Mouse (Mus musculus) lung, adult 10 weeks (tissue): Measurements from ENCODE around the gene Fgf4. TPM values are rescaled to one million over a fixed set of nuclear protein-coding genes. Genes with fewer than 3 reads are reported as not detected.

Source experiments
- polyA plus RNA-seq: library from polyadenylated mRNA; stranded (reverse); fragments of 350-450 nt; fragmentation: Illumina TruSeq; extraction: RNeasy Lipid Tissue Mini Kit (QIAGEN cat#74804); gene quantifications from one replicate; pipeline ENCODE4 v1.2.3, GENCODE M21; 2014; ENCODE audit warnings: low read depth, low replicate concordance; ENCODE audit not compliant: insufficient read depth

Fgf4 gene
- not detected for polyA plus RNA-seq

DNA sequence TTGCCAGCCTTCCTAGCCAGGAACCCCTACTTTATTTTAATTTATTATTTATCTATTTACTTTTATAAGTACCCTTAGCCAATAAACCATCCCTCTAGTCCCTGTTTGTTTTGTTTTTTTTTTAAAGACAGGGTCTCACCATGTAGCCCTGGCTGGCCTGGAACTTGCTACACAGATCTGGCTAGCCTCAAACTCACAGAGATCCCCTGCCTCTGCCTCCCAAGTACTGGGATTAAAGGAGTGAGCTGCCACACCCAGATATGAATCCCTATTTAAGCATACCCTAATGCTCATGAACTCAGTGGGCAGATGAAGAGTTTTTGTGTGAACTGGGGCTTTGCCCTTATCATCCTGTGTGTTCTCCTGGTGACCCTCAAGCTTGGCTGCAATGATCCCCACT lies at the start of gene Fgf4:
Gene Fgf4, plus strand, starts transcription at position 301 of the 400 bp plus-strand sequence.

DNA sequence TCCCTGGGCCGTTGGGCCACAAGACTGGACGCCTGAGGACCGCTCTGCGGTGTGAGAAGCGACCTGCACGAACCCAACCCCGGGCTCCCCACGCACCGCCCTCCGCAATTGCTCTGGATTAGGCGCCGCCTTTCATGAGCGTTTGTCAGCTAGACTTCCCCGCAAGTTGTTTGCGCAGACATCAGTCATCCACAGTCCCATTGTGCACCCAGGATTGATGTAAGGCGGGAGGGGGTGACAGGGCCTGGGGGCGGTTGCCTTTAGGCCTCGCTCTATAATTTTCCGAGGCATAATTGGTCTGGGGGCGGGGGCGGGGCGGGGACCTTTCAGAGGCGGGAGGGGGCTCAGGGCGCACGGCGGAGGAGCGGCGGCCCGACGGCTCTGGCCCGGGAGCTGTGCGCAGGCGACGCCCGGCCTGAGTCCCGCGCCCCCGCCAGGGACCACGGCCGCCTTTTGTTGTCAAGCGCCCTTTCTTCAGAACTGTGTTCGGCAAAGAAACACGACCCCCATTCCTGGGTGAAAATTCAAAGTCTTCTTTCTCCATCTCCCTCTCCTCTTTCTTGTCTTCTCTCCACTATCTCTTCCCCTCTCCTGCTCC lies 9.2 kb upstream of the Fgf4 start, which contains the start of gene Fgf3:
Gene Fgf3, plus strand, starts transcription at position 193 of the 598 bp plus-strand sequence.

DNA sequence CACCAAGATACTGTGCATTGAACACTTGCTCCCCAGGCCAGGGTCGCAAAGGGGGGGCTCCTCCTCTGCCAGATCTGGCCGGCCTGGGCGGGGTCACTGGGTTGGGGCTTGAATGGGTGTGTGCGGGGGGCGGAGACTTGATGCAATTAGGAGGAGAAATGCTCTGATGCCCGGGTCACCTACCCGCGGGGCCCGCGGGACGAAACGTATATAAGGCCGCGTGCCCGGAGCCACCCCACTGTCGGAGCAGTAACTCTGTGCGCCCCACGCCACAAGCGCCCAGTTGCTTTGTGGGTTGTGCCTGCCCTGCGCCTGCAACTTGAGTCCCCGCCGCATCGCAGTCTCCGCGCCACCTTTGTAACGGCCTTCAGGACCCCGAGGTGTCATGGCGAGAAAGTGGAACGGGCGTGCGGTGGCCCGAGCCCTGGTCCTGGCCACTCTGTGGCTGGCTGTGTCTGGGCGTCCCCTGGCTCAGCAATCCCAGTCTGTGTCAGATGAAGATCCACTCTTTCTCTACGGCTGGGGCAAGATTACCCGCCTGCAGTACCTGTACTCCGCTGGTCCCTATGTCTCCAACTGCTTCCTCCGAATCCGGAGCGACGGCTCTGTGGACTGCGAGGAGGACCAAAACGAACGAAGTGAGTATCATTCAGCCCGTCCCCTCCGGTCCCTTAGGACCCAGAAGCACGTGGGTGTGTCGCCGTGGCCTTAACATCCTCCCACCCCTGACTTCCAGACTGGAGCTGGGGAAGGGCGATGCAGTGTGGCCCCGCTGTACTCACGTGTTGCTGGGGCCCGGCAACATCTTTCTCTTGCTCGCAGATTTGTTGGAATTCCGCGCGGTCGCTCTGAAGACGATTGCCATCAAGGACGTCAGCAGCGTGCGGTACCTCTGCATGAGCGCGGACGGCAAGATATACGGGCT lies 49.4 kb downstream of the Fgf4 start, which contains the start of gene Fgf15:
Gene Fgf15, plus strand, starts transcription at position 238 of the 925 bp plus-strand sequence.

Other genes starting within 250 kb of the Fgf4 start
- 16.6 TPM for gene Ano1, start 95.4 kb upstream of the Fgf4 start, polyA plus RNA-seq
- gene Fgf3, start 9.3 kb upstream of the Fgf4 start, polyA plus RNA-seq = not detected
- gene Fgf15, start 49.2 kb downstream of the Fgf4 start, polyA plus RNA-seq = not detected
- gene LTO1, start 67.7 kb downstream of the Fgf4 start, polyA plus RNA-seq = 17.7 TPM
- 50.2 TPM for gene Ccnd1, start 92.6 kb downstream of the Fgf4 start, polyA plus RNA-seq